In the genomic region with DNA sequence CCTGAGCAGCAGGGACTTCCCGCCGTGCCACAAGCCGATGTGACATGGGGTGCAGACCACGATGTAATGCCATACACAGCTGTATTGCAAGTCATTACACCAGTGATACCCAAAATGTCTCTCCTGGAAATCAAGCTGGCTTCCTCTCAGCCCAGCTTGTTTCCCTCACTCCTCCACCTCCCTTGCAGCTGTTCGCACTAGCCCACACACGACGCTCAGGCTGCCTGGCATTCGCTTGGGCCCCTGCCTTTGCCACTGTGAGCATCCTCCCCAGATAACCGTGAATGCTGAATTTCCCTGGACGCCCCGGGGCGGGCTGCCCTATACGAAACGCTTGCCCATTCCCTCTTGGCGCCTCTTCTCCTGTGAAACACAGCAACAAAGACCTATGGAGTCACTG, we compare ENCODE assay signal across 19 mouse cellular contexts.
DNase-seq lines count a peak whose midpoint lies in the region; ATAC-seq and TF ChIP-seq lines count a peak whose summit lies in the region.
"Had no signal": no experiment of that assay in that cellular context is flagged by ENCODE, and none has a peak within 500 bp of the region (broad histone marks: within the 10 kb centered on the region; RNA-seq: fewer than 3 reads in every experiment).

No protein-coding gene starts in this region.

- DNase-seq in forebrain, embryonic 10.5 days (ENCODE audit: extremely low spot score, low spot score), result no peak
- no peak for DNase-seq in forebrain, embryonic 14.5 days (ENCODE audit: low spot score)
- DNase-seq in layer of hippocampus, adult 9-11 months, result peak; percentile 37
- DNase-seq in layer of hippocampus, postnatal 14 days (ENCODE audit: low spot score in 2 of 2), result no peak
- peak; percentile 67 for DNase-seq in right cerebral cortex, adult 18-20 months
- DNase-seq in right cerebral cortex, postnatal 4 days, result no peak
- DNase-seq in telencephalon, adult 2 months (ENCODE audit: low read depth, low spot score), result peak; percentile 77
- no peak for DNase-seq in heart, adult 2 months
- DNase-seq: cerebellum, postnatal 25 days; gastrocnemius, postnatal 25 days; heart, postnatal 10 days; kidney, postnatal 36 days; lung, postnatal 14 days; thymus, postnatal 36 days had no signal

- 87% methylated on average over 15 of the region's 15 CpGs for WGBS in forebrain, embryonic 10.5 days
- 80% methylated on average over 15 of the region's 15 CpGs for WGBS in forebrain, embryonic 14.5 days
- WGBS in heart, adult 2 months, result 75% methylated on average over 15 of the region's 15 CpGs

- peaks cover 8% of the 10 kb centered on the region for H3K27me3 ChIP-seq in forebrain, embryonic 10.5 days (ENCODE audit: poor library complexity, severe bottlenecking)
- H3K27me3 ChIP-seq in forebrain, embryonic 14.5 days (replicated peaks; ENCODE audit: control insufficient read depth, insufficient read depth, low read length), result no peaks in the 10 kb centered on the region
- no peaks in the 10 kb centered on the region for H3K27me3 ChIP-seq in heart, adult 2 months (ENCODE audit: control insufficient read depth, insufficient read depth, low read length)

- no peak overlapping the region for H3K4me2 ChIP-seq in forebrain, embryonic 14.5 days (ENCODE audit: low read length)
- H3K4me2 ChIP-seq: hindbrain, embryonic 15.5 days; liver, embryonic 11.5 days had no signal

- no peak overlapping the region for H3K9ac ChIP-seq in forebrain, embryonic 14.5 days (ENCODE audit: low read length)
- no peak overlapping the region for H3K9ac ChIP-seq in heart, adult 2 months (ENCODE audit: low read depth, low read length)
- H3K9ac ChIP-seq: hindbrain, embryonic 15.5 days had no signal

- H3K4me1 ChIP-seq in forebrain, embryonic 10.5 days, result peaks cover 37% of the 10 kb centered on the region
- no peaks in the 10 kb centered on the region for H3K4me1 ChIP-seq in forebrain, embryonic 14.5 days (ENCODE audit: control insufficient read depth, insufficient read depth, low read length)
- peaks cover 2% of the 10 kb centered on the region; the same call in 1 of the 2 replicates for H3K4me1 ChIP-seq in heart, adult 2 months (ENCODE audit: control insufficient read depth, insufficient read depth, low read length)
- H3K4me1 ChIP-seq: hindbrain, embryonic 15.5 days; megakaryocyte, embryonic 14.5 days had no signal

- 0 out of 2 replicates have a peak overlapping the region, but pooled peaks have one; percentile 48 for H3K27ac ChIP-seq in forebrain, embryonic 10.5 days
- H3K27ac ChIP-seq in forebrain, embryonic 14.5 days (ENCODE audit: low read depth, low read length), result no peak overlapping the region
- no peak overlapping the region for H3K27ac ChIP-seq in heart, adult 2 months
- H3K27ac ChIP-seq: hindbrain, embryonic 15.5 days had no signal

- peaks cover 18% of the 10 kb centered on the region for H3K36me3 ChIP-seq in forebrain, embryonic 10.5 days (replicated peaks)
- H3K36me3 ChIP-seq in forebrain, embryonic 14.5 days (ENCODE audit: control insufficient read depth, insufficient read depth, low read length), result no peaks in the 10 kb centered on the region
- no peaks in the 10 kb centered on the region for H3K36me3 ChIP-seq in heart, adult 2 months (ENCODE audit: control insufficient read depth, insufficient read depth, low read length)
- H3K36me3 ChIP-seq: hindbrain, embryonic 15.5 days had no signal

- no peaks in the 10 kb centered on the region for H3K79me2 ChIP-seq in heart, adult 2 months (replicated peaks; ENCODE audit: control insufficient read depth, insufficient read depth, low read length)

- TF ChIP-seq CTCF in heart, adult 2 months (IDR thresholded peaks at IDR 0.05), result no peak

- intact Hi-C loops in heart, adult 2 months (cut with DNase I), result no loop called here

- no peak for TF ChIP-seq POLR2A in heart, adult 2 months (IDR thresholded peaks at IDR 0.05; ENCODE audit: insufficient read depth, low read depth, low read length)

- no peak for TF ChIP-seq EP300 in heart, adult 2 months (IDR thresholded peaks at IDR 0.05; ENCODE audit: insufficient read depth, low read depth, low read length)

- ATAC-seq in forebrain, embryonic 14.5 days, result no peak
- ATAC-seq: CD4-positive, CD25-positive, alpha-beta regulatory T cell, adult 4 months; intestine, embryonic 16.5 days had no signal

- H3K9me3 ChIP-seq in forebrain, embryonic 10.5 days, result no peaks in the 10 kb centered on the region
- H3K9me3 ChIP-seq in forebrain, embryonic 14.5 days (replicated peaks; ENCODE audit: control insufficient read depth, low read length), result no peaks in the 10 kb centered on the region
- H3K9me3 ChIP-seq: hindbrain, embryonic 15.5 days had no signal

- H3K4me3 ChIP-seq in forebrain, embryonic 10.5 days, result no peak overlapping the region
- H3K4me3 ChIP-seq in forebrain, embryonic 14.5 days (ENCODE audit: low read depth, low read length), result no peak overlapping the region
- no peak overlapping the region for H3K4me3 ChIP-seq in heart, adult 2 months
- H3K4me3 ChIP-seq: hindbrain, embryonic 15.5 days; megakaryocyte, embryonic 14.5 days had no signal

Comparison
In these comparisons a context has a peak if more than half of its experiments do, and no peak if none do; other contexts are left out.
1. DNase-seq: peak in layer of hippocampus, adult 9-11 months (single experiment), right cerebral cortex, adult 18-20 months (single experiment) and telencephalon, adult 2 months (single experiment); none in forebrain, embryonic 10.5 days (single experiment), forebrain, embryonic 14.5 days (single experiment), layer of hippocampus, postnatal 14 days (0 of 2), right cerebral cortex, postnatal 4 days (single experiment) and heart, adult 2 months (0 of 2).